Mouse (Mus musculus) cerebellum, adult 2 months (tissue): ENCODE results near the gene Pipox.

Experiments
- CTCF ChIP-seq: fragments of 200-500 bp; IDR thresholded peaks from 2 replicates; pipeline ENCODE4 v1.5.1; 2011; ENCODE audit warnings: low read depth, mild to moderate bottlenecking, control low read depth, low read length, moderate library complexity, borderline replicate concordance; ENCODE audit not compliant: insufficient read depth
- POLR2A ChIP-seq: fragments of 200-500 bp; IDR thresholded peaks from 2 replicates; pipeline ENCODE4 v1.6.1; 2011; ENCODE audit warnings: low read length, control low read depth, borderline replicate concordance; ENCODE audit not compliant: insufficient read depth

GRCm38 (mm10) chr11:77934111-77934521 is 40.2 kb upstream of the Pipox start:
- TF ChIP-seq CTCF (no peak), POLR2A (no peak)
